Comparison of ENCODE assay signal across 11 mouse cellular contexts in genomic region chr15:88060935-88061334, GRCm38 (mm10).
"Had no signal": no experiment of that assay in that cellular context is flagged by ENCODE, and none has a peak within 500 bp of the region (broad histone marks: within the 10 kb centered on the region; RNA-seq: fewer than 3 reads in every experiment).

No protein-coding gene starts in this region.

- DNase-seq: kidney, adult 9 months; kidney, postnatal 14 days; kidney, postnatal 4 days; liver; lung, adult 18-20 months; lung, postnatal 10 days; lung, postnatal 36 days; retina, postnatal 1 day; right cerebral cortex, postnatal 4 days; thymus, adult 18-20 months; thymus, postnatal 4 days had no signal
